Mouse (Mus musculus): Measurements from ENCODE around the gene Stra6l. TPM values are rescaled to one million over a fixed set of nuclear protein-coding genes. Genes with fewer than 3 reads are reported as not detected.

The Stra6l gene
- total RNA-seq, 4 experiments from 2014 or later = not detected

GRCm38 (mm10) chr4:45917091-45917490 lies 68.6 kb downstream of the Stra6l start:
- DNase-seq (ENCODE audit: low spot score) = peak; percentile 18

GRCm38 (mm10) chr4:45921663-45922435 lies 73.4 kb downstream of the Stra6l start:
- no peak for DNase-seq (ENCODE audit: low spot score)

GRCm38 (mm10) chr4:45924011-45924410 lies 75.5 kb downstream of the Stra6l start:
- no peak for DNase-seq (ENCODE audit: low spot score)

GRCm38 (mm10) chr4:45928561-45928960 lies 80.1 kb downstream of the Stra6l start:
- no peak for DNase-seq (ENCODE audit: low spot score)

Other genes with a start within 250 kb of the Stra6l start
- 10 to 100 TPM in 3 of 4 experiments, 1 to 10 TPM in 1; 9.3 to 14.5 (median 12.4) TPM for gene Aldh1b1, start 49.6 kb upstream of the Stra6l start, total RNA-seq (2022)
- under 1 TPM; 0.14 to 0.57 (median 0.39) TPM for gene Igfbpl1, start 21.7 kb upstream of the Stra6l start, total RNA-seq (2022)
- under 1 TPM in 1 of 4 experiments, not detected in 3; 0.09 TPM for gene Ccdc180, start 41.6 kb downstream of the Stra6l start, total RNA-seq (2022)
- gene Tdrd7, start 116.7 kb downstream of the Stra6l start, total RNA-seq (2022) = 10 to 100 TPM in 3 of 4 experiments, 1 to 10 TPM in 1; 9.2 to 12.1 (median 10.1) TPM
- gene Tmod1, start 190.3 kb downstream of the Stra6l start, total RNA-seq (2022) = 100 to 1,000 TPM; 233 to 302 (median 283) TPM

Measured in heart, adult 8-10 months (tissue).